Mouse (Mus musculus): Measurements from ENCODE around the gene Zbtb20. TPM values are rescaled to one million over a fixed set of nuclear protein-coding genes. Genes with fewer than 3 reads are reported as not detected.
A peak's percentile ranks its signal among the peaks of the same experiment; 100 is the strongest.

The Zbtb20 gene
- polyA plus RNA-seq, 1 experiment from 2014 or later = 20.2 TPM

DNA sequence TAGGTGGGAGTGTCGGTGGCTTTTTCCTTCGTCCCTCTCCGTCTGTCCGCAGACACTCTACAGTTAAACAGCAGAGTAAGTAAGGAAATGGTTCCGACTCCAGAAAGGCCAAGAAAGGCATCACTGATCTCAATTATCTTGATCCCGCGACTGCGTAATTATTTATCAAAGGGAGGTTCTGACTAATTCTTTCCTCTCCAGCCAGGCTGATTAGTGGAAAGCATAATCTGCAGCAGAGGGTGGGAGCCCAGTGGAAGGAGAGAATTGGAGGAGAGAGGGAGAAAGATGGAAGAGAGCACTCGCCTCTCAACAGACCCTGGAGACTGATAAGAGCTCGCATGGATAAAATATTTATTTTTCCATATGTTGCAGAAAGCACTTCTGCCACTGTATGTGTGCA, 697.1 kb downstream of the Zbtb20 start:
- Histone ChIP-seq H3K4me2 (no peak overlapping the region), H3K4me1 (peaks cover 55% of the 10 kb centered on the region), H3K4me3 (no peak overlapping the region), H3K27ac (peak overlapping the region; percentile 77; the same call in 1 of the 2 replicates), H3K9me3 (no peaks in the 10 kb centered on the region), H3K9ac (no peak overlapping the region), H3K36me3 (no peaks in the 10 kb centered on the region), H3K27me3 (no peaks in the 10 kb centered on the region)
- no peak for ATAC-seq (ENCODE audit: insufficient number of reproducible peaks, insufficient read depth, low FRiP score, low TSS enrichment, low read depth)
- WGBS = 35% methylated on average over 10 of the region's 10 CpGs

- no peaks in the 10 kb centered on the region for H3K27me3 ChIP-seq
- no peak for ATAC-seq (ENCODE audit: insufficient number of reproducible peaks, insufficient read depth, low FRiP score, low TSS enrichment, low read depth)
- H3K27ac ChIP-seq = peak overlapping the region; percentile 77
- H3K4me2 ChIP-seq = peak overlapping the region; percentile 18; the same call in 1 of the 2 replicates
- 44% methylated on average over 14 of the region's 14 CpGs for WGBS
- H3K4me3 ChIP-seq = no peak overlapping the region
- H3K4me1 ChIP-seq = peaks cover 57% of the 10 kb centered on the region
- no peaks in the 10 kb centered on the region for H3K9me3 ChIP-seq
- H3K9ac ChIP-seq = 0 out of 2 replicates have a peak overlapping the region, but pooled peaks have one; percentile 27
- H3K36me3 ChIP-seq = no peaks in the 10 kb centered on the region
These were observed 697.6 kb downstream of the Zbtb20 start for GRCm38 (mm10) chr16:43573181-43573833.

- WGBS = 36% methylated on average over 7 of the region's 7 CpGs
- no peak overlapping the region for H3K4me3 ChIP-seq
- peak overlapping the region; percentile 77 for H3K27ac ChIP-seq
- H3K36me3 ChIP-seq = no peaks in the 10 kb centered on the region
- H3K9ac ChIP-seq = no peak overlapping the region
- no peak overlapping the region for H3K4me2 ChIP-seq
- no peaks in the 10 kb centered on the region for H3K9me3 ChIP-seq
- H3K27me3 ChIP-seq = no peaks in the 10 kb centered on the region
- peak; percentile 77 for ATAC-seq (ENCODE audit: insufficient number of reproducible peaks, insufficient read depth, low FRiP score, low TSS enrichment, low read depth)
- H3K4me1 ChIP-seq = peaks cover 64% of the 10 kb centered on the region
These were observed 698.5 kb downstream of the Zbtb20 start for GRCm38 (mm10) chr16:43574006-43574764.

DNA sequence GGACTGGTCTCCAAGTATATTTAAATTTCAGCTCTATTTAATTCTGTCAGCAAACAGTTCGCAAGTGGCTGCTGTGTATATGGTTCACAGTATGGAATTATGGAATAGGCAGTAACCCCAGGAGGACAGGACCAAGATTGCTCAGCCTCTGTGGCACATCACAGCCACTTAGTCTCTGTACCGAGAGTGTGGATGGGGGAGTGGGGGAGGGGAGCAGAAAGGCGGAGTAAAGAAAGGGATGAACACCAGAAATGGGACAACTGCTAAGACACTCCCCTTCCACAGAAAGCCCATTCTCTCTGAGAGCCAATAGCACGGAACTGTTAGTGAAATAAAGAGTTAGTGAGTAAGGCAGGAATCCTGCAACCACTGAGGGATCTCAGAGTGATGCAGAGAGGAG, 699.4 kb downstream of the Zbtb20 start:
- Histone ChIP-seq H3K27ac (peak overlapping the region; percentile 55; the same call in 1 of the 2 replicates), H3K4me1 (peaks cover 65% of the 10 kb centered on the region), H3K4me2 (no peak overlapping the region), H3K9ac (no peak overlapping the region), H3K27me3 (no peaks in the 10 kb centered on the region), H3K36me3 (no peaks in the 10 kb centered on the region), H3K4me3 (no peak overlapping the region), H3K9me3 (no peaks in the 10 kb centered on the region)
- 49% methylated on average over 4 of the region's 4 CpGs for WGBS
- ATAC-seq (ENCODE audit: insufficient number of reproducible peaks, insufficient read depth, low FRiP score, low TSS enrichment, low read depth) = no peak

DNA sequence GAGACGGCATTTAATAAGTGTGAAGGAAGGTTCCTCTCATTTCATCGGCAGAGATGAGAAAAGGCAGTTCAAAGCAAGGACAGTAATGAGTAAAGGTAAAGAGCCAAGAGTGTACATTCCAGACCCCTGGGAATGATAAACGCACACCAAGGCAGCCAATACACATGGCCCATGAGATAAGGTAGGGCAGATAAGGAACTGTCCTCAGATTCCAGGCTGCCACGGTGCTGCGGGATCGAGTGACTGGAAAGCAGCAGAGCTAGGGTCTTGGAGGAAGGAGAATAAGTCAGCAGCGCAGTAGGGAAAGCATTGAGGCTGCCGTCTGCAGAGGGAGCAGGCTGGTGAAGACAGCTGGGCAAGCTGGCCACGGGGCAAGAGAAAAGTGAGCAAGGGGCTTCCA, 699.8 kb downstream of the Zbtb20 start:
- peaks cover 65% of the 10 kb centered on the region for H3K4me1 ChIP-seq
- no peak overlapping the region for H3K4me2 ChIP-seq
- 0 out of 2 replicates have a peak overlapping the region, but pooled peaks have one; percentile 27 for H3K9ac ChIP-seq
- H3K9me3 ChIP-seq = no peaks in the 10 kb centered on the region
- no peak overlapping the region for H3K4me3 ChIP-seq
- peak overlapping the region; percentile 55 for H3K27ac ChIP-seq
- H3K27me3 ChIP-seq = no peaks in the 10 kb centered on the region
- WGBS = 39% methylated on average over 9 of the region's 9 CpGs
- no peaks in the 10 kb centered on the region for H3K36me3 ChIP-seq
- ATAC-seq (ENCODE audit: insufficient number of reproducible peaks, insufficient read depth, low FRiP score, low TSS enrichment, low read depth) = no peak

DNA sequence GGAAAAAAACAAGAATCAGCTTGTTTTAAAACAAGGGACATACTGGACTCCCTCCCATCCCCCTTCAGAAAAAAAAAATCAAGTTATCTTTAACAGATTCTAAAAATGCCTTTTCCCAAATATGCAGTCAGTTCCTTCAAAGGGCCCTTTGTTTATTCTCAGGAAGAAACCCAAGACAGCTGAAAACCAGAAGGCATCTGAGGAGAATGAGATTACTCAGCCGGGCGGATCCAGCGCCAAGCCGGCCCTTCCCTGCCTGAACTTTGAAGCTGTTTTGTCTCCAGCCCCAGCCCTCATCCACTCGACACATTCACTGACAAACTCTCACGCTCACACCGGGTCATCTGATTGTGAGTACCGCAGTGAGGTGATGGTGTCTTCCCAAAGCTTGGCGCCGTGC, 701.7 kb downstream of the Zbtb20 start:
- no peaks in the 10 kb centered on the region for H3K36me3 ChIP-seq
- no peak overlapping the region for H3K9ac ChIP-seq
- H3K4me2 ChIP-seq = 0 out of 2 replicates have a peak overlapping the region, but pooled peaks have one; percentile 9
- no peak overlapping the region for H3K4me3 ChIP-seq
- 12% methylated on average over 10 of the region's 10 CpGs for WGBS
- H3K9me3 ChIP-seq = no peaks in the 10 kb centered on the region
- H3K27me3 ChIP-seq = no peaks in the 10 kb centered on the region
- peak overlapping the region; percentile 87 for H3K27ac ChIP-seq
- ATAC-seq (ENCODE audit: insufficient number of reproducible peaks, insufficient read depth, low FRiP score, low TSS enrichment, low read depth) = no peak
- peaks cover 77% of the 10 kb centered on the region for H3K4me1 ChIP-seq

DNA sequence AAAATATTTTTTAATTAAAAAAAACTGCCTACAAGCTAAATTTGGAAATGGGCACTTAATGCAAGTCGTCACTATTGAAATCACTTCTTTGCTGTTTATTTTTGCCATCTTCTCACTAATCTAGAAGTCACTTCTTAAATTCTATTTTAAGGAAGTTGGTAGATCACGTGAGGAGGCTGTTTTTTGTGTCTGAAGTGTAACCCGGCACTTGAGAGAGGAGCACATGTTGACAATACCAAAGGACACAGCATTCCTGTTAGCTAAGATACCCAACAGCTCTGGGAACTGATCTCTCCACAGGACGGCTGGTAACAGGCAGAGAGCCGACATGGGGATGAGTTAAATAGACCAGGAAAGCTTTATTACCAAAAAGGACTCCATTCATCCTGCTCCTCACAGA, 702.7 kb downstream of the Zbtb20 start:
- no peaks in the 10 kb centered on the region for H3K27me3 ChIP-seq
- peaks cover 77% of the 10 kb centered on the region for H3K4me1 ChIP-seq
- H3K36me3 ChIP-seq = no peaks in the 10 kb centered on the region
- H3K4me3 ChIP-seq = no peak overlapping the region
- no peak for ATAC-seq (ENCODE audit: insufficient number of reproducible peaks, insufficient read depth, low FRiP score, low TSS enrichment, low read depth)
- no peaks in the 10 kb centered on the region for H3K9me3 ChIP-seq
- WGBS = 35% methylated on average over 5 of the region's 5 CpGs
- H3K4me2 ChIP-seq = no peak overlapping the region
- no peak overlapping the region; the same call in 1 of the 2 replicates for H3K27ac ChIP-seq
- H3K9ac ChIP-seq = no peak overlapping the region

- H3K36me3 ChIP-seq = no peaks in the 10 kb centered on the region
These were observed 703.4 kb downstream of the Zbtb20 start for GRCm38 (mm10) chr16:43579111-43579510.

DNA sequence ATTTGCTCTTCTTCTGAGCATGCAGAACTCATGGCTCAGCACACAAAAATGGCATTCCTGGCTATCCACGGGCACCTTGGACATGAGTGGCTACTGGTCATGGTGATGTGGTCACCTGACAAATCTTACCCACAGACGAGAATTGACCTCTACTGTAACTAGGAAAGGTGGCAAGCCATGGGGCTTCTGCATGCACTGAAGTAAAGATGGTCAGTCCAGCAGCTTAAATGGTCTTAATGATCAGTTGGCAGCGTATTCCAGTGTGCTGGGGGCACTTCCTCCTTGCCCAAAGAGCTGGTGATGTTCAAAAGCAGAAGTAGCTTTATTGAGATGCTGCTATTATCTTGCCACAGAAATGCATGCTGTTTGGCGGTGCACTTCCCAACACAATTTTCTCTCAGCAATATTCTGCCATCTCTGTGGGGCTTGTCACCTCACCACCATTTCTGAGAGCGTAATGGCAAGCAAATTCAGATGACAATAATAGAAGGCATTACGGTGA, 704.7 kb downstream of the Zbtb20 start:
- Histone ChIP-seq H3K27me3 (no peaks in the 10 kb centered on the region), H3K36me3 (no peaks in the 10 kb centered on the region), H3K9ac (no peak overlapping the region), H3K9me3 (no peaks in the 10 kb centered on the region), H3K4me2 (no peak overlapping the region), H3K4me3 (no peak overlapping the region), H3K4me1 (peaks cover 57% of the 10 kb centered on the region), H3K27ac (no peak overlapping the region)
- 94% methylated on average over 6 of the region's 6 CpGs for WGBS
- no peak for ATAC-seq (ENCODE audit: insufficient number of reproducible peaks, insufficient read depth, low FRiP score, low TSS enrichment, low read depth)

More at GRCm38 (mm10) chr16:43579111-43579510, 703.4 kb downstream of the Zbtb20 start:
- WGBS = 85% methylated on average over 4 of the region's 4 CpGs
- no peaks in the 10 kb centered on the region for H3K27me3 ChIP-seq
- no peak overlapping the region for H3K9ac ChIP-seq
- no peak overlapping the region for H3K4me2 ChIP-seq
- peaks cover 70% of the 10 kb centered on the region for H3K4me1 ChIP-seq
- H3K27ac ChIP-seq = peak overlapping the region; percentile 55
- ATAC-seq (ENCODE audit: insufficient number of reproducible peaks, insufficient read depth, low FRiP score, low TSS enrichment, low read depth) = no peak
- H3K4me3 ChIP-seq = no peak overlapping the region
- no peaks in the 10 kb centered on the region for H3K9me3 ChIP-seq

- Histone ChIP-seq H3K27me3 (no peaks in the 10 kb centered on the region), H3K36me3 (no peaks in the 10 kb centered on the region), H3K9ac (no peak overlapping the region), H3K4me2 (no peak overlapping the region), H3K4me3 (no peak overlapping the region), H3K9me3 (no peaks in the 10 kb centered on the region), H3K27ac (no peak overlapping the region), H3K4me1 (peaks cover 45% of the 10 kb centered on the region)
- 59% methylated on average over 4 of the region's 4 CpGs for WGBS
- no peak for ATAC-seq (ENCODE audit: insufficient number of reproducible peaks, insufficient read depth, low FRiP score, low TSS enrichment, low read depth)
These were observed 705.9 kb downstream of the Zbtb20 start for GRCm38 (mm10) chr16:43581551-43581950.

GRCm38 (mm10) chr16:43586859-43587429, 711.3 kb downstream of the Zbtb20 start:
- H3K36me3 ChIP-seq = no peaks in the 10 kb centered on the region
- ATAC-seq (ENCODE audit: insufficient number of reproducible peaks, insufficient read depth, low FRiP score, low TSS enrichment, low read depth) = no peak
- H3K4me1 ChIP-seq = peaks cover 21% of the 10 kb centered on the region
- H3K4me2 ChIP-seq = no peak overlapping the region
- 83% methylated on average over 4 of the region's 4 CpGs for WGBS
- no peaks in the 10 kb centered on the region for H3K9me3 ChIP-seq
- no peak overlapping the region for H3K27ac ChIP-seq
- H3K27me3 ChIP-seq = no peaks in the 10 kb centered on the region
- H3K9ac ChIP-seq = no peak overlapping the region
- H3K4me3 ChIP-seq = no peak overlapping the region

Data from embryonic facial prominence, embryonic 13.5 days (tissue).